Mouse (Mus musculus) liver, postnatal 0 days (tissue): ENCODE measurements at regions not wholly inside any gene's neighbourhood (a gene's known extent, or its start where the extent isn't known, plus 50 kb on each side); places are given as distances from the start of the nearest gene placed in this dataset.

Experiments used
- ATAC-seq: fragments of 200-750 bp; cut with Nextera tagmentation; 2 replicates; pipeline ENCODE4 v1.8.0; 2017; ENCODE audit warnings: mild to moderate bottlenecking, moderate library complexity
- DNase-seq: peaks from one replicate; pipeline ENCODE4 v3.0.0-alpha.2; 2016
- H3K27ac ChIP-seq: fragments of 300-500 bp; sonication (generic); 2 replicates; pipeline ENCODE4 v1.5.1; 2014; ENCODE audit warnings: antibody characterized with exemption, moderate library complexity, mild to moderate bottlenecking, low read depth
- H3K27me3 ChIP-seq: fragments of 300-500 bp; sonication (generic); 2 replicates; pipeline ENCODE4 v1.6.1; 2014; ENCODE audit warnings: low read length, control low read depth, mixed read lengths; ENCODE audit not compliant: insufficient read depth
- H3K36me3 ChIP-seq: fragments of 300-500 bp; sonication (generic); replicated peaks from 2 replicates; pipeline ENCODE4 v1.6.1; 2014; ENCODE audit warnings: mild to moderate bottlenecking, control low read depth, low read length, moderate library complexity, mixed read lengths; ENCODE audit not compliant: insufficient read depth
- H3K4me1 ChIP-seq: fragments of 300-500 bp; sonication (generic); 2 replicates; pipeline ENCODE4 v1.6.1; 2014; ENCODE audit warnings: antibody characterized with exemption, mild to moderate bottlenecking, control low read depth; ENCODE audit not compliant: insufficient read depth
- H3K4me2 ChIP-seq: fragments of 300-500 bp; sonication (generic); 2 replicates; pipeline ENCODE4 v1.6.1; 2014; ENCODE audit warnings: low read depth, mild to moderate bottlenecking, low read length, moderate library complexity, mixed read lengths
- H3K4me3 ChIP-seq: fragments of 300-500 bp; sonication (generic); 2 replicates; pipeline ENCODE4 v1.5.1; 2014; ENCODE audit warnings: low read depth, low read length
- H3K9ac ChIP-seq: fragments of 300-500 bp; sonication (generic); replicated peaks from 2 replicates; pipeline ENCODE4 v1.6.1; 2014; ENCODE audit warnings: mild to moderate bottlenecking, moderate library complexity
- H3K9me3 ChIP-seq: fragments of 300-500 bp; sonication (generic); 2 replicates; pipeline ENCODE4 v1.6.1; 2016; ENCODE audit warnings: mild to moderate bottlenecking, control low read depth, low read length, mixed read lengths
- CTCF ChIP-seq: sonication (generic); IDR thresholded peaks from 2 replicates; pipeline ENCODE4 v1.5.1; 2016; ENCODE audit warnings: antibody characterized with exemption, low read depth
- EP300 ChIP-seq: IDR thresholded peaks from 2 replicates; pipeline ENCODE4 v1.6.1; 2016; ENCODE audit warnings: antibody characterized with exemption, low read depth, mild to moderate bottlenecking
- WGBS: fragments of 180-500 bp; shearing (Covaris S2); extraction: QIAGEN DNeasy Blood & Tissue Kit; methylation state at CpG from one replicate; pipeline ENCODE4 v1.1.7; 2014; ENCODE audit not compliant: insufficient replicate concordance; 5-methylcytosine and 5-hydroxymethylcytosine counted together

- Histone ChIP-seq H3K4me3 (no peak overlapping the region), H3K27me3 (no peaks in the 10 kb centered on the region), H3K27ac (no peak overlapping the region), H3K9ac (no peak overlapping the region), H3K4me2 (no peak overlapping the region), H3K9me3 (no peaks in the 10 kb centered on the region), H3K36me3 (no peaks in the 10 kb centered on the region), H3K4me1 (no peaks in the 10 kb centered on the region)
- DNase-seq (no peak), ATAC-seq (no peak)
- 84% methylated on average over 5 of the region's 5 CpGs for WGBS
- TF ChIP-seq EP300 (no peak), CTCF (no peak)
Measured at GRCm38 (mm10) chr9:47136641-47137040, 138.1 kb downstream of the Gm4791 start.

- Histone ChIP-seq H3K27me3 (no peaks in the 10 kb centered on the region), H3K4me2 (no peak overlapping the region), H3K9ac (no peak overlapping the region), H3K27ac (no peak overlapping the region), H3K4me3 (no peak overlapping the region), H3K4me1 (no peaks in the 10 kb centered on the region), H3K9me3 (no peaks in the 10 kb centered on the region), H3K36me3 (no peaks in the 10 kb centered on the region)
- ATAC-seq: no peak
- TF ChIP-seq CTCF: no peak
- TF ChIP-seq EP300: no peak
- 86% methylated on average over 7 of the region's 7 CpGs for WGBS
- no peak for DNase-seq
Measured at GRCm38 (mm10) chr9:47153471-47153870, 154.9 kb downstream of the Gm4791 start.

- Histone ChIP-seq H3K27me3 (no peaks in the 10 kb centered on the region), H3K9ac (no peak overlapping the region), H3K4me3 (no peak overlapping the region), H3K36me3 (no peaks in the 10 kb centered on the region), H3K27ac (no peak overlapping the region), H3K4me2 (no peak overlapping the region; the same call in 1 of the 2 replicates), H3K9me3 (no peaks in the 10 kb centered on the region), H3K4me1 (no peaks in the 10 kb centered on the region)
- DNase-seq (no peak), ATAC-seq (no peak)
- 36% methylated on average over 8 of the region's 8 CpGs for WGBS
- TF ChIP-seq CTCF (no peak), EP300 (no peak)
Measured at GRCm38 (mm10) chr9:47165480-47166131, 167.1 kb downstream of the Gm4791 start.

- TF ChIP-seq EP300 (no peak), CTCF (no peak)
- 72% methylated on average over 20 of the region's 20 CpGs for WGBS
- no peak overlapping the region for H3K4me3 ChIP-seq
- H3K4me1 ChIP-seq: no peaks in the 10 kb centered on the region
- ATAC-seq (no peak), DNase-seq (no peak)
- H3K4me2 ChIP-seq: no peak overlapping the region
- H3K9me3 ChIP-seq: no peaks in the 10 kb centered on the region
- H3K27me3 ChIP-seq: no peaks in the 10 kb centered on the region
- no peaks in the 10 kb centered on the region for H3K36me3 ChIP-seq
- H3K27ac ChIP-seq: no peak overlapping the region
- H3K9ac ChIP-seq: no peak overlapping the region
Measured at GRCm38 (mm10) chr9:47167681-47168240, 169.2 kb downstream of the Gm4791 start.

DNA sequence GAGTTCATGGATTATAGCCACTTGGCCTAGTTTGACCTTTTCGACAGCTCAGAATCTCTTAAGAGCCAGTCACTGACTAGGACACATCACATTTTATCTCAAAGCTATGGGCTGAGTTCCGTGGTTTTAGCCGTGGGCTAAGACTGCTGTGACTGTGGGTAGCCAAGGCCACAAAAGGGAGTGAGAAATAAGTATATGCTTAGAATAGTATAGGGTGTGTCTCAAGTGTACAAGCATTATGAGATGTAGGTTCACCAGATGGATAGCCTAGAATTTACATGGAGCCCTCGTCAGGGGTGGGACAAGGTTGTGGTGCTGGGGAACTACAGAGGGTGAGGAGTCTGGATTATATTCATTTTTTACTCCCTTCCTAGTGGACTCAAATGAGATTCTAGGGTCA is 177.5 kb downstream of the Gm4791 start:
- DNase-seq: no peak
- Histone ChIP-seq H3K9ac (no peak overlapping the region), H3K27me3 (no peaks in the 10 kb centered on the region), H3K36me3 (no peaks in the 10 kb centered on the region), H3K4me2 (no peak overlapping the region), H3K4me3 (no peak overlapping the region), H3K27ac (no peak overlapping the region), H3K4me1 (no peaks in the 10 kb centered on the region), H3K9me3 (no peaks in the 10 kb centered on the region)
- WGBS: 76% methylated on average over 4 of the region's 4 CpGs
- TF ChIP-seq EP300 (no peak), CTCF (no peak)
- ATAC-seq: no peak

DNA sequence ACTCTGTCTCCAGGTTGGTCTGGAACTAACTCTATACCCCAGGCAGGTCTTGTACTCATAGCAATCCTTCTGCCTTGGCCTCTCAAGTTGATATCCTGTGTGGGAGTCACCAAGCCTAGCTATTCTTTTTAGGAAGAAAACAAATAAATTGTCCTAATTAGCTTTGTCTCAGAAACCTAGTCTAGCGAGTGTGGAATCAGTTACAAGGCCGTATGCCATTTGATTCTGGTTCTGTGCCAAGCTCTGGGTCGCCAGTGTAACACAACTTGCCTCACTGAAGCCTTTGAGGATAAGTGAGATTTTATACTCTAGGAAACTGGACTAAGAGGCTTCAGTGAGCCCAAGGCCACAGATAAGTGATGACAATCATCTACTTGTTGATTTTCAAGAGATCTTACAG is 219.6 kb downstream of the Gm4791 start:
- 0 out of 2 replicates have a peak, but pooled peaks cover 2% of the 10 kb centered on the region for H3K9me3 ChIP-seq
- ATAC-seq: no peak
- H3K4me2 ChIP-seq: no peak overlapping the region
- no peaks in the 10 kb centered on the region for H3K27me3 ChIP-seq
- H3K9ac ChIP-seq: no peak overlapping the region
- no peak for TF ChIP-seq CTCF
- TF ChIP-seq EP300: no peak
- no peak for DNase-seq
- H3K4me1 ChIP-seq: no peaks in the 10 kb centered on the region
- 63% methylated on average over 3 of the region's 3 CpGs for WGBS
- H3K36me3 ChIP-seq: no peaks in the 10 kb centered on the region
- H3K4me3 ChIP-seq: no peak overlapping the region
- H3K27ac ChIP-seq: no peak overlapping the region

DNA sequence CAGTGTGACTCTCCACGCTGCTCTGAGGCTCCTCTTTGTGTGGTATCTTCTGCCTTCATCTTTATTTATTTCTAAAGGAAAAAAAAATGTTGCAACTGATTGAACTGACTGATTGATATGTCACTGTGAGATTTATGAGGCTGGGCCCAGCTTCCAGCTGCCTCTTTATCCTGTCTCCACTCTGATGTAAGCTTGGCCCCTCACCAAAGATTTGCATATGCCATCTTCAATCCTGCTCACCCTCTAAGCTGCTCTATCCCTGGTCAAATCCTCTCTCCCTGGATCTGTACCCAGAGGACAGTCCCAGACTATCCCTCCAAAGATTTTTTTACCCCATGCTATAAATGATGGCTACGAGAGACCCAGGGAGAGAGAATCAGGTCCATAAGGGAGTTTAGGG is 225.0 kb downstream of the Gm4791 start:
- Histone ChIP-seq H3K9ac (no peak overlapping the region), H3K27ac (no peak overlapping the region), H3K36me3 (no peaks in the 10 kb centered on the region), H3K4me2 (no peak overlapping the region), H3K4me3 (no peak overlapping the region), H3K9me3 (no peaks in the 10 kb centered on the region), H3K4me1 (no peaks in the 10 kb centered on the region), H3K27me3 (no peaks in the 10 kb centered on the region)
- ATAC-seq (no peak), DNase-seq (no peak)
- TF ChIP-seq EP300: no peak
- TF ChIP-seq CTCF: no peak
- WGBS: 65% methylated on average over 2 of the region's 2 CpGs
